Mouse (Mus musculus): Measurements from ENCODE around the gene Slc18b1. TPM values are rescaled to one million over a fixed set of nuclear protein-coding genes. Genes with fewer than 3 reads are reported as not detected.

Slc18b1 gene
- polyA plus RNA-seq, 1 experiment from 2014 or later = 18.3 TPM

GRCm38 (mm10) chr10:23864362-23865312 lies 67.9 kb downstream of the Slc18b1 start:
- Histone ChIP-seq H3K27me3 (ENCODE audit: control insufficient read depth, insufficient read depth, low read length) (no peaks in the 10 kb centered on the region), H3K4me1 (ENCODE audit: control insufficient read depth, insufficient read depth, low read length) (no peaks in the 10 kb centered on the region), H3K36me3 (ENCODE audit: control insufficient read depth, insufficient read depth, low read length) (no peaks in the 10 kb centered on the region), H3K9ac (ENCODE audit: low read length) (no peak overlapping the region), H3K4me2 (ENCODE audit: low read depth, low read length) (no peak overlapping the region), H3K9me3 (replicated peaks; ENCODE audit: control insufficient read depth, low read length) (0 out of 2 replicates have a peak, but pooled peaks cover 5% of the 10 kb centered on the region), H3K27ac (ENCODE audit: low read length) (no peak overlapping the region), H3K4me3 (replicated peaks; ENCODE audit: low read length) (no peak overlapping the region)
- ATAC-seq (ENCODE audit: insufficient read depth, low FRiP score) = no peak
- 66% methylated on average over 9 of the region's 9 CpGs for WGBS

Other genes starting within 250 kb of the Slc18b1 start
- 152 and 178 TPM in 2 replicates for gene Rps12, start 9.7 kb upstream of the Slc18b1 start, polyA plus RNA-seq (2015; fragmentation: Nextera tagmentation; extraction: Ambion mirVana)
- gene Vnn3, start 54.5 kb downstream of the Slc18b1 start, polyA plus RNA-seq (2015; fragmentation: Nextera tagmentation; extraction: Ambion mirVana) = 0.31 and 0.57 TPM in 2 replicates
- 2.0 and 2.9 TPM in 2 replicates for gene Vnn1, start 97.7 kb downstream of the Slc18b1 start, polyA plus RNA-seq (2015; fragmentation: Nextera tagmentation; extraction: Ambion mirVana)
- gene Taar1, start 123.4 kb downstream of the Slc18b1 start, polyA plus RNA-seq (2015; fragmentation: Nextera tagmentation; extraction: Ambion mirVana) = not detected in 2 replicates
- 0.30 and 0.31 TPM in 2 replicates for gene Taar2, start 141.6 kb downstream of the Slc18b1 start, polyA plus RNA-seq (2015; fragmentation: Nextera tagmentation; extraction: Ambion mirVana)
- gene Taar3, start 152.6 kb downstream of the Slc18b1 start, polyA plus RNA-seq (2015; fragmentation: Nextera tagmentation; extraction: Ambion mirVana) = not detected in 2 replicates
- not detected in 2 replicates for gene Taar4, start 163.5 kb downstream of the Slc18b1 start, polyA plus RNA-seq (2015; fragmentation: Nextera tagmentation; extraction: Ambion mirVana)
- gene Taar5, start 173.7 kb downstream of the Slc18b1 start, polyA plus RNA-seq (2015; fragmentation: Nextera tagmentation; extraction: Ambion mirVana) = not detected in 2 replicates
- gene Taar6, start 188.7 kb downstream of the Slc18b1 start, polyA plus RNA-seq (2015; fragmentation: Nextera tagmentation; extraction: Ambion mirVana) = not detected in 2 replicates
- gene Taar7a, start 196.5 kb downstream of the Slc18b1 start, polyA plus RNA-seq (2015; fragmentation: Nextera tagmentation; extraction: Ambion mirVana) = not detected in 2 replicates
- not detected in 2 replicates for gene Taar7b, start 203.0 kb downstream of the Slc18b1 start, polyA plus RNA-seq (2015; fragmentation: Nextera tagmentation; extraction: Ambion mirVana)
- not detected in 2 replicates for gene Taar7d, start 230.2 kb downstream of the Slc18b1 start, polyA plus RNA-seq (2015; fragmentation: Nextera tagmentation; extraction: Ambion mirVana)
- gene Taar7e, start 240.6 kb downstream of the Slc18b1 start, polyA plus RNA-seq (2015; fragmentation: Nextera tagmentation; extraction: Ambion mirVana) = not detected in 2 replicates

All from stomach, embryonic 16.5 days (tissue).